In genomic region chr4:66796683-66797082, GRCm38 (mm10) we compare ENCODE assay signal across 22 mouse cellular contexts. TPM values are rescaled to one million over a fixed set of nuclear protein-coding genes. Genes with fewer than 3 reads are reported as not detected.
DNase-seq lines count a peak whose midpoint lies in the region; ATAC-seq and TF ChIP-seq lines count a peak whose summit lies in the region.
"Had no signal": no experiment of that assay in that cellular context is flagged by ENCODE, and none has a peak within 500 bp of the region (broad histone marks: within the 10 kb centered on the region; RNA-seq: fewer than 3 reads in every experiment).

No protein-coding gene starts in this region.

- no peaks in the 10 kb centered on the region for H3K36me3 ChIP-seq in stomach, postnatal 0 days (ENCODE audit: control insufficient read depth, insufficient read depth, low read length)
- no peaks in the 10 kb centered on the region for H3K36me3 ChIP-seq in midbrain, embryonic 15.5 days (replicated peaks)
- H3K36me3 ChIP-seq: embryonic facial prominence, embryonic 10.5 days; embryonic facial prominence, embryonic 12.5 days; forebrain, embryonic 15.5 days had no signal

- no peak overlapping the region for H3K4me3 ChIP-seq in stomach, postnatal 0 days (ENCODE audit: low read depth, low read length)
- no peak overlapping the region for H3K4me3 ChIP-seq in midbrain, embryonic 15.5 days
- H3K4me3 ChIP-seq: embryonic facial prominence, embryonic 10.5 days; embryonic facial prominence, embryonic 12.5 days; forebrain, embryonic 13.5 days; forebrain, embryonic 15.5 days had no signal

- no peak for TF ChIP-seq EP300 in stomach, postnatal 0 days (optimal IDR thresholded peaks at IDR 0.05)

- no peak overlapping the region for H3K27ac ChIP-seq in stomach, postnatal 0 days (replicated peaks)
- H3K27ac ChIP-seq in midbrain, embryonic 15.5 days, result no peak overlapping the region
- H3K27ac ChIP-seq: embryonic facial prominence, embryonic 10.5 days; embryonic facial prominence, embryonic 12.5 days; forebrain, embryonic 13.5 days; forebrain, embryonic 15.5 days had no signal

- no peak overlapping the region for H3K4me2 ChIP-seq in stomach, postnatal 0 days (replicated peaks; ENCODE audit: low read depth)
- H3K4me2 ChIP-seq in midbrain, embryonic 15.5 days, result no peak overlapping the region
- H3K4me2 ChIP-seq: embryonic facial prominence, embryonic 12.5 days; forebrain, embryonic 13.5 days; forebrain, embryonic 15.5 days had no signal

- intact Hi-C loops in heart, postnatal 10 days (cut with DNase I), result no loop called here

- no peak overlapping the region for H3K9ac ChIP-seq in stomach, postnatal 0 days (ENCODE audit: low read length)
- no peak overlapping the region for H3K9ac ChIP-seq in midbrain, embryonic 15.5 days
- H3K9ac ChIP-seq: embryonic facial prominence, embryonic 12.5 days; forebrain, embryonic 13.5 days; forebrain, embryonic 15.5 days had no signal

- TF ChIP-seq CTCF in stomach, postnatal 0 days (IDR thresholded peaks at IDR 0.05; ENCODE audit: low read depth), result no peak

- WGBS in stomach, postnatal 0 days, result 94% methylated on average over 2 of the region's 2 CpGs
- WGBS in midbrain, embryonic 15.5 days, result 94% methylated on average over 2 of the region's 2 CpGs

- no peaks in the 10 kb centered on the region for H3K4me1 ChIP-seq in stomach, postnatal 0 days (replicated peaks; ENCODE audit: control insufficient read depth, insufficient read depth)
- H3K4me1 ChIP-seq in midbrain, embryonic 15.5 days, result no peaks in the 10 kb centered on the region
- H3K4me1 ChIP-seq: embryonic facial prominence, embryonic 10.5 days; embryonic facial prominence, embryonic 12.5 days; forebrain, embryonic 13.5 days; forebrain, embryonic 15.5 days had no signal

- ATAC-seq in granulocyte monocyte progenitor cell, adult 5-6 weeks (replicated peaks; ENCODE audit: poor library complexity, severe bottlenecking), result peak; percentile 100
- peak; percentile 95 for ATAC-seq in megakaryocyte progenitor cell, adult 5-6 weeks (replicated peaks; ENCODE audit: poor library complexity)
- no peak for ATAC-seq in stomach, postnatal 0 days (ENCODE audit: low FRiP score, low TSS enrichment)
- ATAC-seq in midbrain, embryonic 15.5 days (replicated peaks), result no peak
- ATAC-seq: forebrain, embryonic 13.5 days; forebrain, embryonic 15.5 days had no signal

- peak; percentile 4 for DNase-seq in lung, postnatal 36 days
- DNase-seq in lung, postnatal 4 days, result no peak
- peak; percentile 1 for DNase-seq in skeletal muscle tissue, adult 2 months (ENCODE audit: low read depth, low spot score)
- no peak for DNase-seq in stomach, postnatal 0 days (ENCODE audit: low spot score)
- no peak for DNase-seq in heart, postnatal 10 days
- DNase-seq: adrenal gland, adult 2 months; adrenal gland, postnatal 10 days; adrenal gland, postnatal 25 days; cerebellum, adult 11 months; cerebellum, adult 18-20 months; cerebellum, adult 8-10 months; cerebellum, adult 9-11 months; cerebellum, postnatal 14 days; cerebellum, postnatal 36 days had no signal

- no peaks in the 10 kb centered on the region for H3K9me3 ChIP-seq in stomach, postnatal 0 days (ENCODE audit: control insufficient read depth, low read length)
- H3K9me3 ChIP-seq in midbrain, embryonic 15.5 days, result no peaks in the 10 kb centered on the region
- H3K9me3 ChIP-seq: embryonic facial prominence, embryonic 10.5 days; embryonic facial prominence, embryonic 12.5 days; forebrain, embryonic 13.5 days; forebrain, embryonic 15.5 days had no signal

- H3K27me3 ChIP-seq in stomach, postnatal 0 days (ENCODE audit: control insufficient read depth, insufficient read depth, low read length), result no peaks in the 10 kb centered on the region
- H3K27me3 ChIP-seq in midbrain, embryonic 15.5 days (replicated peaks), result no peaks in the 10 kb centered on the region
- H3K27me3 ChIP-seq: embryonic facial prominence, embryonic 12.5 days; forebrain, embryonic 13.5 days; forebrain, embryonic 15.5 days had no signal

RNA-seq across cellular contexts. Expression of gene Tlr4, which starts 30.7 kb away (rescaled TPM):
- total RNA-seq in granulocyte monocyte progenitor cell, adult 5-6 weeks (2014; fragmentation: Nextera tagmentation), result 8.7 and 11.0 TPM in 2 replicates
- 12.7 and 19.8 TPM in 2 replicates for total RNA-seq in granulocyte monocyte progenitor cell, adult 5-6 weeks (2017)
- 13.9 and 15.3 TPM in 2 replicates for total RNA-seq in megakaryocyte progenitor cell, adult 5-6 weeks (2015)
- 13.0 and 13.6 TPM in 2 replicates for total RNA-seq in megakaryocyte progenitor cell, adult 5-6 weeks (2017)
- polyA plus RNA-seq in stomach, postnatal 0 days (2015; fragmentation: Nextera tagmentation; extraction: Ambion mirVana), result 3.4 and 3.6 TPM in 2 replicates
- 10 to 100 TPM; 18.6 to 21.5 TPM for total RNA-seq in heart, postnatal 10 days (2021)
- 0.63 and 0.94 TPM in 2 replicates for polyA plus RNA-seq in midbrain, embryonic 15.5 days (2015; fragmentation: Nextera tagmentation; extraction: Ambion mirVana)
- total RNA-seq: MEL had no signal

Comparison
In these comparisons a context has a peak if more than half of its experiments do, and no peak if none do; other contexts are left out.
1. DNase-seq: peak in lung, postnatal 36 days (single experiment) and skeletal muscle tissue, adult 2 months (single experiment); none in lung, postnatal 4 days (0 of 2), stomach, postnatal 0 days (single experiment) and heart, postnatal 10 days (0 of 2).
2. ATAC-seq: peak in granulocyte monocyte progenitor cell, adult 5-6 weeks (single experiment) and megakaryocyte progenitor cell, adult 5-6 weeks (single experiment); none in stomach, postnatal 0 days (single experiment) and midbrain, embryonic 15.5 days (single experiment).